In the genomic region with DNA sequence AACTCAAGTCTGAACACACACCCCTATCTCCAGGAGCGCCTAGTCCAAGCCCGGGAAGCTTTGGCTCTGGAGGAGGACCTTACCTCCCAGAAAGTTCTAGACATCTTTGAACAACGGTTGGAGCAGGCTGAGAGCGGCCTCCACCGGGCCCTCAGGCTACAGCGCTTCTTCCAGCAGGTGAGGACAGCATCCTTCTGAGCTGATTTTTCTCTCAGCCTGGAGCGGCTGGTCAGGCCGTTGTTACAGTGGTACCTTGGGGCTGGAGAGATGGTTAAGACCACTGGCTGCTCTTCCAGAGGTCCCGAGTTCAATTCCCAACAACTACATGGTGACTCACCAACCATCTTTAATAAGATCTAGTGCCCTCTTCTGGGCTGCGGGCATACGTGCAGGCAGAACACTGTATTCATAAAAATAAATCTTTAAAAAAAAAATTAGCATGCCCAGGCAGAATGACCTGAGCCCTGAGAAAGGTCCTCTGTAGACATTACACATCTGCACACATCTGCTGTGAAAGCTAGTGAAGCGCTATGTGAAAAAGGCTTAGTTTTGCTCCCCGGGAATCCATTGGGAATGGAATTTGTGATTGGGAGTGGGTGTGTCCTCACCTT, we compare ENCODE assay signal across 13 mouse cellular contexts. TPM values are rescaled to one million over a fixed set of nuclear protein-coding genes. Genes with fewer than 3 reads are reported as not detected.
DNase-seq lines count a peak whose midpoint lies in the region; ATAC-seq and TF ChIP-seq lines count a peak whose summit lies in the region.
"Had no signal": no experiment of that assay in that cellular context is flagged by ENCODE, and none has a peak within 500 bp of the region (broad histone marks: within the 10 kb centered on the region; RNA-seq: fewer than 3 reads in every experiment).

No protein-coding gene starts in this region.

- no peak overlapping the region for H3K27ac ChIP-seq in layer of hippocampus, adult 2 months
- H3K27ac ChIP-seq: heart, embryonic 10.5 days; lung, embryonic 15.5 days had no signal

- H3K4me3 ChIP-seq in layer of hippocampus, adult 2 months: no peak overlapping the region
- H3K4me3 ChIP-seq: erythroblast, embryonic 14.5 days; heart, embryonic 10.5 days; lung, embryonic 15.5 days had no signal

- peak; percentile 45 for DNase-seq in embryo, embryonic 10.5 days (ENCODE audit: low spot score)
- DNase-seq in embryo, embryonic 9.5 days (ENCODE audit: extremely low spot score): no peak
- no peak for DNase-seq in layer of hippocampus, adult 2 months (ENCODE audit: low spot score in 2 of 2)
- no peak for DNase-seq in layer of hippocampus, postnatal 10 days (ENCODE audit: low spot score in 2 of 2)
- DNase-seq in A20 (ENCODE audit: low read depth, low spot score): peak; percentile 36
- no peak for DNase-seq in ovary, postnatal 14 days (ENCODE audit: low spot score)
- DNase-seq: adrenal gland, adult 8-10 months had no signal

- peak; percentile 80 for TF ChIP-seq CTCF in layer of hippocampus, adult 2 months (conservative IDR thresholded peaks at IDR 0.05)

- ATAC-seq in erythroid progenitor cell, adult 5-6 weeks (replicated peaks; ENCODE audit: low FRiP score, poor library complexity, severe bottlenecking): 0 out of 2 replicates have a peak, but pooled peaks have one; percentile 48
- no peak for ATAC-seq in frontal cortex, adult (ENCODE audit: low TSS enrichment)

RNA-seq across cellular contexts. Expression of a gene that starts 11.8 kb away (rescaled TPM):
- total RNA-seq in layer of hippocampus, adult 2 months (2021): 10 to 100 TPM; 27.9 to 32.2 TPM
- 10 to 100 TPM; 53.4 to 59.6 TPM for total RNA-seq in layer of hippocampus, postnatal 10 days (2021)
- 6.5 and 20.5 TPM in 2 replicates for total RNA-seq in erythroid progenitor cell, adult 5-6 weeks (2015; ENCODE audit: low replicate concordance)
- 11.6 and 16.2 TPM in 2 replicates for total RNA-seq in erythroid progenitor cell, adult 5-6 weeks (2017; ENCODE audit: low replicate concordance)

RNA-seq across cellular contexts. Expression of a gene that starts 19.1 kb away (rescaled TPM):
- 1 to 10 TPM in 1 of 2 experiments, under 1 TPM in 1; 0.34 to 1.4 TPM for total RNA-seq in layer of hippocampus, adult 2 months (2021)
- under 1 TPM in 1 of 2 experiments, not detected in 1; 0.51 TPM for total RNA-seq in layer of hippocampus, postnatal 10 days (2021)
- 6.5 TPM in 1 of 2 replicates, not detected in the other for total RNA-seq in erythroid progenitor cell, adult 5-6 weeks (2015; ENCODE audit: low replicate concordance)
- total RNA-seq in erythroid progenitor cell, adult 5-6 weeks (2017; ENCODE audit: low replicate concordance): 0.15 TPM in 1 of 2 replicates, not detected in the other

RNA-seq across cellular contexts. Expression of a gene that starts 24.2 kb away (rescaled TPM):
- total RNA-seq in layer of hippocampus, adult 2 months (2021): 10 to 100 TPM; 46.5 to 46.8 TPM
- 10 to 100 TPM; 43.5 to 45.0 TPM for total RNA-seq in layer of hippocampus, postnatal 10 days (2021)
- total RNA-seq in erythroid progenitor cell, adult 5-6 weeks (2015; ENCODE audit: low replicate concordance): 2.2 and 4.2 TPM in 2 replicates
- 3.9 and 4.8 TPM in 2 replicates for total RNA-seq in erythroid progenitor cell, adult 5-6 weeks (2017; ENCODE audit: low replicate concordance)

RNA-seq across cellular contexts. Expression of a gene that starts 45.9 kb away (rescaled TPM):
- not detected for total RNA-seq in layer of hippocampus, adult 2 months (2021)
- not detected for total RNA-seq in layer of hippocampus, postnatal 10 days (2021)
- not detected in 2 replicates for total RNA-seq in erythroid progenitor cell, adult 5-6 weeks (2015; ENCODE audit: low replicate concordance)
- not detected in 2 replicates for total RNA-seq in erythroid progenitor cell, adult 5-6 weeks (2017; ENCODE audit: low replicate concordance)
- total RNA-seq: adrenal gland, adult 8-10 months; left cerebral cortex, adult 18-20 months had no signal

Comparison
In these comparisons a context has a peak if more than half of its experiments do, and no peak if none do; other contexts are left out.
1. DNase-seq: peak in embryo, embryonic 10.5 days (single experiment) and A20 (single experiment); none in embryo, embryonic 9.5 days (single experiment), layer of hippocampus, adult 2 months (0 of 2), layer of hippocampus, postnatal 10 days (0 of 2) and ovary, postnatal 14 days (single experiment).
2. RNA of a gene that starts 24.2 kb away (total RNA-seq): 46.5 to 46.8 TPM in layer of hippocampus, adult 2 months and 43.5 to 45.0 TPM in layer of hippocampus, postnatal 10 days; 2.2 to 4.8 TPM in erythroid progenitor cell, adult 5-6 weeks; every median in the first group is over 4 times any median in the second.